Mouse (Mus musculus): Measurements from ENCODE around the gene Gm9844.

GRCm38 (mm10) chr7:24817502-24817901 lies 44.5 kb upstream of the Gm9844 start:
- TF ChIP-seq ZC3H11A (IDR thresholded peaks at IDR 0.05; ENCODE audit: low read depth, low read length) (peak; percentile 87), MAX (IDR thresholded peaks at IDR 0.05; ENCODE audit: low read length) (no peak), TCF12 (IDR thresholded peaks at IDR 0.05; ENCODE audit: low read depth, low read length) (no peak), EP300 (IDR thresholded peaks at IDR 0.05; ENCODE audit: low read depth in 1 of 2, low read length in 2 of 2) (no peak), ZMIZ1 (IDR thresholded peaks at IDR 0.05; ENCODE audit: low read depth, low read length) (no peak), CTCF (IDR thresholded peaks at IDR 0.05 in 2 of 3, conservative IDR thresholded peaks at IDR 0.05 in 1 of 3; ENCODE audit: control insufficient read depth in 1 of 3, insufficient read depth in 1 of 3, low read depth in 2 of 3, low read length in 3 of 3, poor library complexity in 1 of 3, severe bottlenecking in 1 of 3) (peak; percentile 89 to 97 (median 95)), MXI1 (IDR thresholded peaks at IDR 0.05; ENCODE audit: low read depth, low read length) (no peak), GATA1 (IDR thresholded peaks at IDR 0.05; ENCODE audit: low read depth, low read length) (peak; percentile 24; the same call in 1 of the 2 replicates), RAD21 (IDR thresholded peaks at IDR 0.05; ENCODE audit: low read depth, low read length) (peak; percentile 95), MYC (IDR thresholded peaks at IDR 0.05; ENCODE audit: low read depth, low read length) (no peak), POLR2A (IDR thresholded peaks at IDR 0.05; ENCODE audit: control insufficient read depth in 1 of 2, insufficient read depth in 1 of 2, low read depth in 1 of 2, low read length in 2 of 2, poor library complexity in 1 of 2) (no peak), E2F4 (IDR thresholded peaks at IDR 0.05; ENCODE audit: borderline replicate concordance, low read depth, low read length) (no peak)
